In the genomic region with DNA sequence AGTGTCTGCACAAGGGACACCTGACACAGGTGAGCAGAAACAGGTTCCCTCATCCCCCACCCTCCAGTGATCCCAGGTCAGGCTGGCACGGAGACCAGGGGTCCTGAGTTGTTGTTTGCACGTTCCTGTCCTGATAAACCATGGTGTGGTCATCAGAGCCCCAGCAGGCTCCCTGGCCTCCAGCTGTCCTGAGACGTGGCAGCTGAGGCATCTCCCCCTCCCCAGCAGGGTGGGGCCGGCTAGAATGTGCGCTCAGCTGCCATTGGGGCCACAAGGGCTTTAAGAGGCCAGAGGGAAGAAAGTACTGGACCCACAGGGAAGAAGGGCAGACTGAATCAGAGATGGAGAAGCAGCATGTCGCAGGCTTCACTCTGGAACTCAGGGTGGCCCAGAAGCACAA, we compare ENCODE assay signal across 23 mouse cellular contexts.
A peak's percentile ranks its signal among the peaks of the same experiment; 100 is the strongest.
DNase-seq lines count a peak whose midpoint lies in the region; ATAC-seq lines count a peak whose summit lies in the region.
"Had no signal": no experiment of that assay in that cellular context is flagged by ENCODE, and none has a peak within 500 bp of the region (broad histone marks: within the 10 kb centered on the region; RNA-seq: fewer than 3 reads in every experiment).

No protein-coding gene starts in this region.

- 63% methylated on average over 6 of the region's 6 CpGs for WGBS in forebrain, embryonic 10.5 days
- 57% methylated on average over 6 of the region's 6 CpGs for WGBS in forebrain, embryonic 15.5 days
- WGBS in midbrain, embryonic 10.5 days: 58% methylated on average over 6 of the region's 6 CpGs
- WGBS in midbrain, embryonic 14.5 days: 49% methylated on average over 6 of the region's 6 CpGs
- 55% methylated on average over 6 of the region's 6 CpGs for WGBS in embryonic facial prominence, embryonic 10.5 days
- 39% methylated on average over 6 of the region's 6 CpGs for WGBS in heart, embryonic 10.5 days

- H3K36me3 ChIP-seq in forebrain, embryonic 10.5 days (replicated peaks): peaks cover 11% of the 10 kb centered on the region; the same call in 1 of the 2 replicates
- peaks cover 11% of the 10 kb centered on the region; the same call in 1 of the 2 replicates for H3K36me3 ChIP-seq in forebrain, embryonic 15.5 days
- H3K36me3 ChIP-seq in midbrain, embryonic 10.5 days: peaks cover 12% of the 10 kb centered on the region; the same call in 1 of the 2 replicates
- peaks cover 48% of the 10 kb centered on the region for H3K36me3 ChIP-seq in midbrain, embryonic 14.5 days (ENCODE audit: control insufficient read depth, insufficient read depth, low read length)
- peaks cover 10% of the 10 kb centered on the region; the same call in 1 of the 2 replicates for H3K36me3 ChIP-seq in embryonic facial prominence, embryonic 10.5 days (replicated peaks)
- H3K36me3 ChIP-seq in heart, embryonic 10.5 days: no peaks in the 10 kb centered on the region
- H3K36me3 ChIP-seq: embryonic facial prominence, embryonic 15.5 days had no signal

- no peak for ATAC-seq in forebrain, embryonic 15.5 days (replicated peaks)
- ATAC-seq in midbrain, embryonic 14.5 days (ENCODE audit: low FRiP score, low TSS enrichment): no peak
- ATAC-seq: activated CD4-positive, CD25-positive, alpha-beta regulatory T cell, adult 4 months; forebrain, embryonic 16.5 days; hindbrain, embryonic 16.5 days; inflammation-experienced regulatory T-cells, adult 6 months had no signal

- H3K9me3 ChIP-seq in forebrain, embryonic 10.5 days: no peaks in the 10 kb centered on the region
- H3K9me3 ChIP-seq in forebrain, embryonic 15.5 days: no peaks in the 10 kb centered on the region
- H3K9me3 ChIP-seq in midbrain, embryonic 10.5 days (replicated peaks): no peaks in the 10 kb centered on the region
- no peaks in the 10 kb centered on the region for H3K9me3 ChIP-seq in midbrain, embryonic 14.5 days (ENCODE audit: control insufficient read depth, low read length)
- H3K9me3 ChIP-seq in embryonic facial prominence, embryonic 10.5 days: no peaks in the 10 kb centered on the region
- no peaks in the 10 kb centered on the region for H3K9me3 ChIP-seq in heart, embryonic 10.5 days
- H3K9me3 ChIP-seq: embryonic facial prominence, embryonic 15.5 days; forebrain, embryonic 12.5 days; hindbrain, embryonic 13.5 days had no signal

- no peak overlapping the region for H3K9ac ChIP-seq in forebrain, embryonic 15.5 days (replicated peaks)
- H3K9ac ChIP-seq in midbrain, embryonic 14.5 days (replicated peaks; ENCODE audit: low read length): no peak overlapping the region
- H3K9ac ChIP-seq: embryonic facial prominence, embryonic 15.5 days; forebrain, embryonic 12.5 days had no signal

- H3K27ac ChIP-seq in forebrain, embryonic 10.5 days: 0 out of 2 replicates have a peak overlapping the region, but pooled peaks have one; percentile 25
- H3K27ac ChIP-seq in forebrain, embryonic 15.5 days (replicated peaks): no peak overlapping the region
- peak overlapping the region; percentile 53; the same call in 1 of the 2 replicates for H3K27ac ChIP-seq in midbrain, embryonic 10.5 days (replicated peaks)
- H3K27ac ChIP-seq in midbrain, embryonic 14.5 days (replicated peaks; ENCODE audit: low read depth, low read length): no peak overlapping the region
- peak overlapping the region; percentile 51 for H3K27ac ChIP-seq in embryonic facial prominence, embryonic 10.5 days (replicated peaks)
- H3K27ac ChIP-seq in heart, embryonic 10.5 days: no peak overlapping the region
- H3K27ac ChIP-seq: embryonic facial prominence, embryonic 15.5 days; forebrain, embryonic 12.5 days; heart, adult 2 months; hindbrain, embryonic 13.5 days had no signal

- no peak overlapping the region for H3K4me3 ChIP-seq in forebrain, embryonic 10.5 days
- no peak overlapping the region for H3K4me3 ChIP-seq in forebrain, embryonic 15.5 days
- H3K4me3 ChIP-seq in midbrain, embryonic 10.5 days: no peak overlapping the region
- H3K4me3 ChIP-seq in midbrain, embryonic 14.5 days (replicated peaks; ENCODE audit: low read depth, low read length): no peak overlapping the region
- no peak overlapping the region for H3K4me3 ChIP-seq in embryonic facial prominence, embryonic 10.5 days
- no peak overlapping the region for H3K4me3 ChIP-seq in heart, embryonic 10.5 days
- H3K4me3 ChIP-seq: embryonic facial prominence, embryonic 15.5 days; forebrain, embryonic 12.5 days; heart, adult 2 months; hindbrain, embryonic 13.5 days had no signal

- no peaks in the 10 kb centered on the region for H3K27me3 ChIP-seq in forebrain, embryonic 10.5 days (ENCODE audit: poor library complexity, severe bottlenecking)
- H3K27me3 ChIP-seq in forebrain, embryonic 15.5 days: no peaks in the 10 kb centered on the region
- no peaks in the 10 kb centered on the region for H3K27me3 ChIP-seq in midbrain, embryonic 10.5 days (ENCODE audit: low read depth, poor library complexity, severe bottlenecking)
- H3K27me3 ChIP-seq in midbrain, embryonic 14.5 days (ENCODE audit: control insufficient read depth, insufficient read depth, low read length): no peaks in the 10 kb centered on the region
- no peaks in the 10 kb centered on the region for H3K27me3 ChIP-seq in embryonic facial prominence, embryonic 10.5 days (replicated peaks; ENCODE audit: low read depth, poor library complexity, severe bottlenecking)
- peaks cover 11% of the 10 kb centered on the region; the same call in 1 of the 2 replicates for H3K27me3 ChIP-seq in heart, embryonic 10.5 days (ENCODE audit: insufficient read depth, poor library complexity, severe bottlenecking)
- H3K27me3 ChIP-seq: embryonic facial prominence, embryonic 15.5 days; forebrain, embryonic 12.5 days; hindbrain, embryonic 13.5 days had no signal

- no peak overlapping the region for H3K4me2 ChIP-seq in forebrain, embryonic 15.5 days (replicated peaks)
- H3K4me2 ChIP-seq in midbrain, embryonic 14.5 days (ENCODE audit: low read length): no peak overlapping the region
- H3K4me2 ChIP-seq: embryonic facial prominence, embryonic 15.5 days; forebrain, embryonic 12.5 days; heart, embryonic 11.5 days; hindbrain, embryonic 13.5 days had no signal

- DNase-seq in forebrain, embryonic 10.5 days (ENCODE audit: extremely low spot score, low spot score): no peak
- DNase-seq in midbrain, embryonic 10.5 days (ENCODE audit: low spot score): no peak
- no peak for DNase-seq in midbrain, embryonic 14.5 days
- no peak for DNase-seq in embryonic facial prominence, embryonic 10.5 days (ENCODE audit: low spot score)
- no peak for DNase-seq in heart, embryonic 10.5 days (ENCODE audit: low spot score)
- DNase-seq: adrenal gland, adult 8-10 months; adrenal gland, postnatal 25 days; cerebellum, adult 8-10 months; cerebellum, postnatal 10 days; cerebellum, postnatal 36 days; embryo, embryonic 11 days; gastrocnemius, postnatal 10 days; gastrocnemius, postnatal 36 days; heart, adult 2 months had no signal

- peaks cover 51% of the 10 kb centered on the region for H3K4me1 ChIP-seq in forebrain, embryonic 10.5 days
- H3K4me1 ChIP-seq in forebrain, embryonic 15.5 days: peaks cover 46% of the 10 kb centered on the region
- peaks cover 70% of the 10 kb centered on the region for H3K4me1 ChIP-seq in midbrain, embryonic 10.5 days
- H3K4me1 ChIP-seq in midbrain, embryonic 14.5 days (ENCODE audit: control insufficient read depth, insufficient read depth, low read length): peaks cover 40% of the 10 kb centered on the region
- H3K4me1 ChIP-seq in embryonic facial prominence, embryonic 10.5 days: peaks cover 79% of the 10 kb centered on the region
- peaks cover 36% of the 10 kb centered on the region for H3K4me1 ChIP-seq in heart, embryonic 10.5 days

Comparison
In these comparisons a context has a peak if more than half of its experiments do, and no peak if none do; other contexts are left out.
1. H3K27ac ChIP-seq: peak in forebrain, embryonic 10.5 days (single experiment), midbrain, embryonic 10.5 days (single experiment) and embryonic facial prominence, embryonic 10.5 days (single experiment); none in forebrain, embryonic 15.5 days (single experiment), midbrain, embryonic 14.5 days (single experiment) and heart, embryonic 10.5 days (single experiment).